In the genomic region with DNA sequence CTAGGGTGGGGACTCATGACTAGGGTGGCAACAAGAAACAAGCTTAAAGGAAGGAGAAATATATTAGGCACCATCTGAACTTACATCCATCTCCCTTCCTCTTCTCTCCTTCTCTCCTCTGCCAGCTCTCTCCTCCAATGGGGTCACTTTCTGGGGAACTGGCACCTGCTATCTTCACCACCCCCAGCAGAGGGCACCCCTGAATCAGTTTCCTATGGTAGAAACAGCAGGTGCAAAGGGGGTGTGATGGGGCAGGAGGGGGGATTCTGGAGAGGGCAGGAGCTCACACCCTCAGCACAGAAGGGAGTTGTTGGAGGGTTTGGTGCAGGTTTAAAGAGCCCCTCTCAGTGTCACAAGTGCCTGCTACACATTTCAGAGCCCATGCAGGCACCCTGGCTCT, we compare ENCODE assay signal across 8 mouse cellular contexts. TPM values are rescaled to one million over a fixed set of nuclear protein-coding genes. Genes with fewer than 3 reads are reported as not detected.
DNase-seq lines count a peak whose midpoint lies in the region; ATAC-seq lines count a peak whose summit lies in the region.

No protein-coding gene starts in this region.

- no peak overlapping the region for H3K4me3 ChIP-seq in forebrain, embryonic 14.5 days (ENCODE audit: low read depth, low read length)
- H3K4me3 ChIP-seq in forebrain, embryonic 15.5 days = no peak overlapping the region
- H3K4me3 ChIP-seq in midbrain, embryonic 10.5 days = no peak overlapping the region
- no peak overlapping the region for H3K4me3 ChIP-seq in midbrain, embryonic 15.5 days

- peak; percentile 35 for DNase-seq in forebrain, embryonic 14.5 days (ENCODE audit: low spot score)
- peak; percentile 43 for DNase-seq in midbrain, embryonic 10.5 days (ENCODE audit: low spot score)
- DNase-seq in adrenal gland, postnatal 14 days = peak; percentile 69
- peak; percentile 66 for DNase-seq in kidney, postnatal 10 days
- DNase-seq in naive thymus-derived CD4-positive, alpha-beta T cell, adult 2 months (ENCODE audit: low read depth) = peak; percentile 80
- DNase-seq in thymus, postnatal 25 days = peak; percentile 76

- ATAC-seq in forebrain, embryonic 14.5 days = no peak
- no peak for ATAC-seq in forebrain, embryonic 15.5 days (replicated peaks)
- ATAC-seq in midbrain, embryonic 15.5 days (replicated peaks) = no peak

- H3K9me3 ChIP-seq in forebrain, embryonic 14.5 days (replicated peaks; ENCODE audit: control insufficient read depth, low read length) = no peaks in the 10 kb centered on the region
- no peaks in the 10 kb centered on the region for H3K9me3 ChIP-seq in forebrain, embryonic 15.5 days
- H3K9me3 ChIP-seq in midbrain, embryonic 10.5 days (replicated peaks) = no peaks in the 10 kb centered on the region
- H3K9me3 ChIP-seq in midbrain, embryonic 15.5 days = no peaks in the 10 kb centered on the region

- no peak overlapping the region for H3K4me2 ChIP-seq in forebrain, embryonic 14.5 days (ENCODE audit: low read length)
- H3K4me2 ChIP-seq in forebrain, embryonic 15.5 days (replicated peaks) = no peak overlapping the region
- H3K4me2 ChIP-seq in midbrain, embryonic 15.5 days = no peak overlapping the region

- no peaks in the 10 kb centered on the region for H3K27me3 ChIP-seq in forebrain, embryonic 14.5 days (replicated peaks; ENCODE audit: control insufficient read depth, insufficient read depth, low read length)
- no peaks in the 10 kb centered on the region for H3K27me3 ChIP-seq in forebrain, embryonic 15.5 days
- H3K27me3 ChIP-seq in midbrain, embryonic 10.5 days (ENCODE audit: low read depth, poor library complexity, severe bottlenecking) = no peaks in the 10 kb centered on the region
- H3K27me3 ChIP-seq in midbrain, embryonic 15.5 days (replicated peaks) = no peaks in the 10 kb centered on the region

- peaks cover 7% of the 10 kb centered on the region for H3K4me1 ChIP-seq in forebrain, embryonic 14.5 days (ENCODE audit: control insufficient read depth, insufficient read depth, low read length)
- peaks cover 18% of the 10 kb centered on the region for H3K4me1 ChIP-seq in forebrain, embryonic 15.5 days
- peaks cover 31% of the 10 kb centered on the region for H3K4me1 ChIP-seq in midbrain, embryonic 10.5 days
- H3K4me1 ChIP-seq in midbrain, embryonic 15.5 days = peaks cover 20% of the 10 kb centered on the region

- no peaks in the 10 kb centered on the region for H3K36me3 ChIP-seq in forebrain, embryonic 14.5 days (ENCODE audit: control insufficient read depth, insufficient read depth, low read length)
- no peaks in the 10 kb centered on the region for H3K36me3 ChIP-seq in forebrain, embryonic 15.5 days
- H3K36me3 ChIP-seq in midbrain, embryonic 10.5 days = no peaks in the 10 kb centered on the region
- H3K36me3 ChIP-seq in midbrain, embryonic 15.5 days (replicated peaks) = no peaks in the 10 kb centered on the region

- H3K9ac ChIP-seq in forebrain, embryonic 14.5 days (ENCODE audit: low read length) = no peak overlapping the region
- no peak overlapping the region for H3K9ac ChIP-seq in forebrain, embryonic 15.5 days (replicated peaks)
- no peak overlapping the region for H3K9ac ChIP-seq in midbrain, embryonic 15.5 days

- no peak overlapping the region for H3K27ac ChIP-seq in forebrain, embryonic 14.5 days (ENCODE audit: low read depth, low read length)
- no peak overlapping the region for H3K27ac ChIP-seq in forebrain, embryonic 15.5 days (replicated peaks)
- peak overlapping the region; percentile 28; the same call in 1 of the 2 replicates for H3K27ac ChIP-seq in midbrain, embryonic 10.5 days (replicated peaks)
- no peak overlapping the region for H3K27ac ChIP-seq in midbrain, embryonic 15.5 days

RNA-seq across cellular contexts. Expression of a gene that starts 3.1 kb away (rescaled TPM):
- polyA plus RNA-seq in forebrain, embryonic 14.5 days (2014; fragmentation: Nextera tagmentation; extraction: Ambion mirVana) = 37.0 and 45.0 TPM in 2 replicates
- polyA plus RNA-seq in forebrain, embryonic 15.5 days (2015; fragmentation: Nextera tagmentation; extraction: Ambion mirVana) = 47.1 and 48.6 TPM in 2 replicates
- polyA plus RNA-seq in midbrain, embryonic 10.5 days (2016; fragmentation: Nextera tagmentation; extraction: Ambion mirVana) = 53.2 and 56.9 TPM in 2 replicates
- 50.9 and 51.1 TPM in 2 replicates for polyA plus RNA-seq in midbrain, embryonic 15.5 days (2015; fragmentation: Nextera tagmentation; extraction: Ambion mirVana)
- total RNA-seq in adrenal gland, postnatal 14 days (2021) = 13.6 and 13.7 TPM in 2 replicates

RNA-seq across cellular contexts. Expression of a gene that starts 7.3 kb away (rescaled TPM):
- polyA plus RNA-seq in forebrain, embryonic 14.5 days (2014; fragmentation: Nextera tagmentation; extraction: Ambion mirVana) = 1.2 and 1.8 TPM in 2 replicates
- polyA plus RNA-seq in forebrain, embryonic 15.5 days (2015; fragmentation: Nextera tagmentation; extraction: Ambion mirVana) = 2.4 and 2.6 TPM in 2 replicates
- 4.0 and 4.4 TPM in 2 replicates for polyA plus RNA-seq in midbrain, embryonic 10.5 days (2016; fragmentation: Nextera tagmentation; extraction: Ambion mirVana)
- polyA plus RNA-seq in midbrain, embryonic 15.5 days (2015; fragmentation: Nextera tagmentation; extraction: Ambion mirVana) = 1.6 and 2.6 TPM in 2 replicates
- 0.89 and 0.98 TPM in 2 replicates for total RNA-seq in adrenal gland, postnatal 14 days (2021)

RNA-seq across cellular contexts. Expression of a gene that starts 23.2 kb away (rescaled TPM):
- 5.8 and 8.6 TPM in 2 replicates for polyA plus RNA-seq in forebrain, embryonic 14.5 days (2014; fragmentation: Nextera tagmentation; extraction: Ambion mirVana)
- 5.3 and 5.4 TPM in 2 replicates for polyA plus RNA-seq in forebrain, embryonic 15.5 days (2015; fragmentation: Nextera tagmentation; extraction: Ambion mirVana)
- 0.48 and 1.3 TPM in 2 replicates for polyA plus RNA-seq in midbrain, embryonic 10.5 days (2016; fragmentation: Nextera tagmentation; extraction: Ambion mirVana)
- 10.1 and 11.5 TPM in 2 replicates for polyA plus RNA-seq in midbrain, embryonic 15.5 days (2015; fragmentation: Nextera tagmentation; extraction: Ambion mirVana)
- 0.71 and 11.3 TPM in 2 replicates for total RNA-seq in adrenal gland, postnatal 14 days (2021)
